Mouse (Mus musculus) limb, embryonic 14.5 days (tissue): ENCODE results near the gene Stub1. TPM values are rescaled to one million over a fixed set of nuclear protein-coding genes. Genes with fewer than 3 reads are reported as not detected.
"Not testable (repeated sequence)": the region's sequence is repeated elsewhere in the genome, so short reads cannot be mapped to it uniquely, and the experiment has no call there.

Experiments
- ATAC-seq: fragments of 200-750 bp; cut with Nextera tagmentation; 2 replicates; pipeline ENCODE4 v1.8.0; 2017; ENCODE audit warnings: low read depth, moderate number of reproducible peaks, moderate TSS enrichment; ENCODE audit not compliant: low FRiP score
- DNase-seq: peaks from one replicate; pipeline ENCODE4 v3.0.0-alpha.2; 2015; ENCODE audit warnings: low spot score
- H3K27ac ChIP-seq: fragments of 300-500 bp; sonication (generic); replicated peaks from 2 replicates; pipeline ENCODE4 v1.5.1; 2014; ENCODE audit warnings: low read depth, mild to moderate bottlenecking, low read length, moderate library complexity, mixed read lengths
- H3K27me3 ChIP-seq: fragments of 300-500 bp; sonication (generic); 2 replicates; pipeline ENCODE4 v1.6.1; 2014; ENCODE audit warnings: low read length, mixed read lengths; ENCODE audit not compliant: control insufficient read depth, insufficient read depth
- H3K36me3 ChIP-seq: fragments of 300-500 bp; sonication (generic); 2 replicates; pipeline ENCODE4 v1.6.1; 2014; ENCODE audit warnings: mild to moderate bottlenecking, low read length, moderate library complexity, mixed read lengths; ENCODE audit not compliant: control insufficient read depth, insufficient read depth
- H3K4me1 ChIP-seq: fragments of 300-500 bp; sonication (generic); 2 replicates; pipeline ENCODE4 v1.6.1; 2014; ENCODE audit warnings: antibody characterized with exemption, low read length, mixed read lengths; ENCODE audit not compliant: control insufficient read depth, insufficient read depth
- H3K4me2 ChIP-seq: fragments of 300-500 bp; sonication (generic); replicated peaks from 2 replicates; pipeline ENCODE4 v1.6.1; 2014; ENCODE audit warnings: low read depth, mild to moderate bottlenecking, low read length, moderate library complexity; ENCODE audit not compliant: severe bottlenecking
- H3K4me3 ChIP-seq: fragments of 300-500 bp; sonication (generic); replicated peaks from 2 replicates; pipeline ENCODE4 v1.5.1; 2014; ENCODE audit warnings: low read length
- H3K9ac ChIP-seq: fragments of 300-500 bp; sonication (generic); 2 replicates; pipeline ENCODE4 v1.6.1; 2014; ENCODE audit warnings: mild to moderate bottlenecking, low read depth, low read length, moderate library complexity; ENCODE audit not compliant: severe bottlenecking
- H3K9me3 ChIP-seq: fragments of 300-500 bp; sonication (generic); 2 replicates; pipeline ENCODE4 v1.6.1; 2016; ENCODE audit warnings: low read length; ENCODE audit not compliant: control insufficient read depth
- POLR2A ChIP-seq: fragments of 200-500 bp; IDR thresholded peaks from 2 replicates; pipeline ENCODE4 v1.8.0; 2012; ENCODE audit warnings: inconsistent platforms, mild to moderate bottlenecking, moderate library complexity, borderline replicate concordance; ENCODE audit not compliant: insufficient read depth, insufficient read length; ENCODE audit errors: extremely low read depth
- WGBS: fragments of 180-500 bp; shearing (Covaris S2); extraction: QIAGEN DNeasy Blood & Tissue Kit; methylation state at CpG from one replicate; pipeline ENCODE4 v1.1.7; 2014; 5-methylcytosine and 5-hydroxymethylcytosine counted together
- polyA plus RNA-seq, 2 experiments: library from polyadenylated mRNA; depleted of rRNA in 1 of 2; stranded (reverse) in 1 of 2; unstranded in 1 of 2; fragments of >200 nt; fragmentation: Nextera tagmentation in 1 of 2; extraction: Ambion mirVana in 1 of 2; gene quantifications; 2 replicates each; pipeline versions ENCODE4 v1.2.1 to v1.2.3; 2012 to 2014

Gene Stub1
- polyA plus RNA-seq, 2 experiments: 338 to 350 TPM

- 0 out of 2 replicates have a peak overlapping the region, but pooled peaks have one; percentile 77 for H3K4me3 ChIP-seq
- H3K4me1 ChIP-seq: peaks cover 15% of the 10 kb centered on the region
- TF ChIP-seq POLR2A: no peak
- WGBS: 79% methylated on average over 11 of the region's 11 CpGs
- H3K27ac ChIP-seq: no peak overlapping the region
- no peak overlapping the region for H3K9ac ChIP-seq
- no peaks in the 10 kb centered on the region for H3K9me3 ChIP-seq
- no peaks in the 10 kb centered on the region for H3K27me3 ChIP-seq
- no peak for ATAC-seq
- no peak for DNase-seq
- peaks cover 11% of the 10 kb centered on the region for H3K36me3 ChIP-seq
- peak overlapping the region; percentile 88; the same call in 1 of the 2 replicates for H3K4me2 ChIP-seq
Measured at GRCm38 (mm10) chr17:25873405-25874147, 40.4 kb upstream of the Stub1 start.

- Histone ChIP-seq H3K27ac (no peak overlapping the region), H3K4me2 (no peak overlapping the region), H3K9ac (no peak overlapping the region), H3K4me3 (no peak overlapping the region), H3K9me3 (no peaks in the 10 kb centered on the region), H3K4me1 (peaks cover 18% of the 10 kb centered on the region), H3K27me3 (no peaks in the 10 kb centered on the region), H3K36me3 (peaks cover 2% of the 10 kb centered on the region; the same call in 1 of the 2 replicates)
- ATAC-seq (no peak), DNase-seq (no peak)
- TF ChIP-seq POLR2A: no peak
- WGBS: 80% methylated on average over 3 of the region's 3 CpGs
Measured at GRCm38 (mm10) chr17:25872676-25873075, 39.5 kb upstream of the Stub1 start.

DNA sequence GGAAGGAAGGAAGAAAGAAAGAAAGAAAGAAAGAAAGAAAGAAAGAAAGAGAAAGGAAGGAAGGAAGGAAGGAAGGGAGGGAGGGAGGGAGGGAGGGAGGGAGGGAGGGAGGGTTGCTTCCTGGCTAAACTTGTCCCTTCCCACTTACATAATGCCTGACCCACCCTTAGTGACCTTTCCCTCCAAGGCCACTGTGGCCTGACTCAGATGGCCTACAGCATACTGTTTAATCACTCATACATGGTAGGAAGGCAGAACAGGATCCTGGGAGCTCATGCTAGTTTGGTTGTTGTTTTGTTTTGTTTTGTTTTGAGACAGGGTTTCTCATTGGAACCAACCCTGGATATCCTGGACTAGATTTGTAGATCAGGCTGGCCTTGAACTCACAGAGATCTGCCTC is 38.4 kb upstream of the Stub1 start:
- not testable (repeated sequence) for H3K27ac ChIP-seq, H3K9ac ChIP-seq, H3K4me3 ChIP-seq, H3K4me2 ChIP-seq, H3K27me3 ChIP-seq, ATAC-seq, DNase-seq, H3K36me3 ChIP-seq, H3K9me3 ChIP-seq
- peaks cover 20% of the 10 kb centered on the region for H3K4me1 ChIP-seq

DNA sequence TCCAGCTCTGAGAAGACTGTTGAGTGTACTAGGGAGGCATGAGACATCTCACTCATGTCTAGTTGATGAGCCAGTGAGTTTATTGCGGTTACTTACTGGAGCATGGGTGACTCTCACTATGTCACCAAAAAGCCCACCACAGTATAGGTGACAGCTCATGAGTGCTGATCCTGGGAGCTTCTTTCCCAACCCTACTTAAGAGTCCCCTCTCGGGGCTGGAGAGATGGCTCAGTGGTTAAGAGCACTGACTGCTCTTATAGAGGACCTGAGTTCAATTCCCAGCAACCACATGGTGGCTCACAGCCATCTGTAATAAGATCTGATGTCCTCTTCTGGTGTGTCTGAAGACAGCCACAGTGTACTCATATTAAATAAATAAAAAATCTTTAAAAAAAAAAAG is 36.8 kb upstream of the Stub1 start:
- Histone ChIP-seq H3K4me2 (no peak overlapping the region), H3K27me3 (no peaks in the 10 kb centered on the region), H3K36me3 (no peaks in the 10 kb centered on the region), H3K9me3 (no peaks in the 10 kb centered on the region), H3K4me3 (no peak overlapping the region), H3K4me1 (peaks cover 12% of the 10 kb centered on the region), H3K9ac (no peak overlapping the region), H3K27ac (no peak overlapping the region)
- DNase-seq (no peak), ATAC-seq (no peak)
- TF ChIP-seq POLR2A: no peak
- 92% methylated on average over 2 of the region's 2 CpGs for WGBS

- DNase-seq (no peak), ATAC-seq (no peak)
- no peak overlapping the region for H3K4me3 ChIP-seq
- H3K9me3 ChIP-seq: no peaks in the 10 kb centered on the region
- H3K4me1 ChIP-seq: peaks cover 12% of the 10 kb centered on the region
- no peak overlapping the region for H3K27ac ChIP-seq
- H3K27me3 ChIP-seq: no peaks in the 10 kb centered on the region
- H3K9ac ChIP-seq: no peak overlapping the region
- H3K36me3 ChIP-seq: no peaks in the 10 kb centered on the region
- no peak overlapping the region for H3K4me2 ChIP-seq
- WGBS: 98% methylated on average over 8 of the region's 8 CpGs
- TF ChIP-seq POLR2A: no peak
Measured at GRCm38 (mm10) chr17:25869498-25869897, 36.3 kb upstream of the Stub1 start.
